Mouse (Mus musculus) T-cell, adult 2 months (primary cell): ENCODE data around the gene Naa35.
"Not testable (repeated sequence)": the region's sequence is repeated elsewhere in the genome, so short reads cannot be mapped to it uniquely, and the experiment has no call there.

Experiments
- DNase-seq: peaks from one replicate; pipeline ENCODE4 v3.0.0; 2022; ENCODE audit warnings: low spot score

The Naa35 gene

DNA sequence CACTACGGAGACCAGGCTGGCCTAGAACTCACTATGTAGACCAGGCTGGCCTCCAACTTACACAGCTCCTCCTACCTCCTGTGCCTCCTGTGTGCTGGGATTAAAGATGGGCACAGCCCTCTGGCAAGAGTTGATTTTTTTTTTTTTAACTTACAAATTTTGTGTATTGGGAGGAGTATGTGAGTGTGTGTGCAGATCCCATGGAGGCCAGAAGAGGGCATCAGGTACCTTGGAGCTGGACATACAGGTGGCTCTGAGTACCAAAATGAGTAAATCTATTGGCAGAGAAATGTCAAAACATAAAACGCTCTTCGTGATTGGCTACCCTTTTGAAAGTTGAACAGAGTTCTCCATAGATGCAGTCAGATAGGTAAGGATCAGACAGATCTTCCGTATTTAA is 4.1 kb upstream of the Naa35 start:
- DNase-seq, result no peak

GRCm38 (mm10) chr13:59584481-59584880 is 578 bp upstream of the Naa35 start:
- DNase-seq, result no peak

- peak; percentile 22 for DNase-seq
Measured at GRCm38 (mm10) chr13:59585648-59586005, 568 bp downstream of the Naa35 start.

DNA sequence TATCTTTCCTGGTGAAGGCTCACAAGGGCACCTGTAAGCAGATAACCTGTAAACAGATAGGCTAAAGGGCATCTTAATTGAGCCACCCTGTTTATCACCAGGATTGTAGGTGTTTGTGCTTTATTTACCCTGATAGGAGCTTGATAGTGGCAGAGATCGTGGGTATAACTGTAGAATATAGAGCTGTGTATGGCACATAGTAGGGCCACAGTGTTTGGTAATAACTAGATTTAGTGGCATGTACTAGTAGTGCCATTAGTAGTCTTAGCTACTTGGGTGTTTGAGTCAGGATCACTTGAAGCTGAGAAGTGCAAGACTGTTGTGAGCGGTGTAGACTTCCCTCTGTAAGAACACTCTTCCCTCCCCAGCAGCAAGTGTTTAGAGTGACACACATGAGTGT is 2.1 kb downstream of the Naa35 start:
- no peak for DNase-seq

GRCm38 (mm10) chr13:59589672-59590071 is 4.6 kb downstream of the Naa35 start:
- no peak for DNase-seq

DNA sequence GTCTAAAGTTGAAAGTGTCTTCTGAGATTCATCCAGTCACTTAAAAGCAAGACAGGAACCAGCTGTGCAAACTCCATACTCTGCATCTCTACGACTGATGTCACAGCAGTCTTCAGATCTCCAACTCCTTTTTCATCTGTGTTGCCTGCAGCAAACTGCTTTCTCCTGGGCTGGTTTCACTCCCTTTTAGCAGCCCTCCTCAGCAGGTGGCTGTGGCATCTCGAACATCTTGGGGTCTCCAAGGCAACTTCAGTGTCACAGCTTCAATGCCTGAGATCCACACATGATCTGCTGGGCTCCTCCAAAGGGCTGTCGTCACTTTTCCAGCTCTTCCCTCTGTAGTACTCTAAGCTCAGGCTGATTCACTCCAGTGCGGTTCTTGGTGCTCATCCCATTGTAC is 5.6 kb downstream of the Naa35 start:
- no peak for DNase-seq

GRCm38 (mm10) chr13:59592058-59592457 is 7.0 kb downstream of the Naa35 start:
- not testable (repeated sequence) for DNase-seq

DNA sequence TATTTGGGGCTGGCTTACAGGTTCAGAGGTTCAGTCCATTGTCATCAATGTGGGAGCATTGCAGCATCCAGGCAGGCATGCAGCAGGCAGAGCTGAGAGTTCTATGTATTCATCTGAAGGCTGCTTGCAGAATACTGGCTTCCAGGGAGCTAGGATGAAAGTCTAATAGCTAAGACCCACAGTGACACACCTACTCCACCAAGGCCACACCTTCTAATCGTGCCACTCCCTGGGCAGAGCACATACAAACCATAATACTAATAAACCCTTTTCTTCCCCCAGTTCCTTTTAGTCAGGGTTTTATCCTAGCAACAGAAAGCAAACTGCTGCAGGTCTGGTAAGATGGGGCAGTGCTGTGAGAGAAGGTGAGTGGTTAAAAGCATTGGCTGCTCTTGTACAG is 7.6 kb downstream of the Naa35 start:
- no peak for DNase-seq

- DNase-seq, result no peak
Measured at GRCm38 (mm10) chr13:59603096-59603495, 18.0 kb downstream of the Naa35 start.

- DNase-seq, result no peak
Measured at GRCm38 (mm10) chr13:59604511-59604910, 19.5 kb downstream of the Naa35 start.

- DNase-seq, result no peak
Measured at GRCm38 (mm10) chr13:59605221-59605922, 20.3 kb downstream of the Naa35 start.

- no peak for DNase-seq
Measured at GRCm38 (mm10) chr13:59609885-59610284, 24.8 kb downstream of the Naa35 start.

- no peak for DNase-seq
Measured at GRCm38 (mm10) chr13:59610437-59610836, 25.4 kb downstream of the Naa35 start.

GRCm38 (mm10) chr13:59613868-59614267 is 28.8 kb downstream of the Naa35 start:
- DNase-seq, result no peak

- DNase-seq, result no peak
Measured at GRCm38 (mm10) chr13:59615152-59615551, 30.1 kb downstream of the Naa35 start.

DNA sequence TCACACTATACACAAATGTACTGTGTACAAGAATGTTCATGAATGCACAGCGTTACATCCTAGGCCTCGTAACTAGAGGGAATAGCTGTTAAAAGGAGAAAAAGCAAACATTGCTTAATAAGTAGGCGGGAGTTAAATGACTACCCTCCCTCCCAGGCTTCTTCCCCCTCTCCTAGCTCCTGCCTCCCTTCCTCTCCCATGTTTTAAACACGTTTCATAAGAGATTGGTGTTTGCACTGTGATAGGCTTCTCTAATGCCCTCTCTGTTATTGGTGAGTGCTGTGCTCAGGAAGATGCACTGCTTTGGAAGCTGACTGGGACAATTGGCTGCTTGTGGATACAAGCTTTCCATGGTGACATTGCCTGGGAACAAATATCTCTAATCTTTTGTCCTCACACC is 30.5 kb downstream of the Naa35 start:
- no peak for DNase-seq

DNA sequence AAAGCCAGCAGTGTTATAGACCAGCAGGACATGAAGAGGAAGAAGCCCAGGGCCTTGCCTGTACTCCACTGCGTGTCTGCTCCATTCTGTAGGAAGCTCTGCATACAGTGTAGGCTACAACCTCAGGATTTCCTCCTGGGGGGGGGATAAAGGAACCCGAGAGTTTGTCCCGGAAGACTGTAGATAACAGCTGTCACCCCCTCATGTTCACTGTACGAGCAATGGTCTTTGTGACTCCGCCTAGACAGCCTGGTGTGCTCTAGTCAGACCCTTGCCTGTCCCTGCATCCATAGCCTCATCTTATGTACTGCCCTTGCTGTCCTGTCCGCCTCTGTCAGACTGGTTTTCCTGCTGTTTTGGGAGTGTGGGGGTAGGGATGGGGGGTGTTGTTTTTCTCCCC is 33.4 kb downstream of the Naa35 start:
- DNase-seq, result no peak

DNA sequence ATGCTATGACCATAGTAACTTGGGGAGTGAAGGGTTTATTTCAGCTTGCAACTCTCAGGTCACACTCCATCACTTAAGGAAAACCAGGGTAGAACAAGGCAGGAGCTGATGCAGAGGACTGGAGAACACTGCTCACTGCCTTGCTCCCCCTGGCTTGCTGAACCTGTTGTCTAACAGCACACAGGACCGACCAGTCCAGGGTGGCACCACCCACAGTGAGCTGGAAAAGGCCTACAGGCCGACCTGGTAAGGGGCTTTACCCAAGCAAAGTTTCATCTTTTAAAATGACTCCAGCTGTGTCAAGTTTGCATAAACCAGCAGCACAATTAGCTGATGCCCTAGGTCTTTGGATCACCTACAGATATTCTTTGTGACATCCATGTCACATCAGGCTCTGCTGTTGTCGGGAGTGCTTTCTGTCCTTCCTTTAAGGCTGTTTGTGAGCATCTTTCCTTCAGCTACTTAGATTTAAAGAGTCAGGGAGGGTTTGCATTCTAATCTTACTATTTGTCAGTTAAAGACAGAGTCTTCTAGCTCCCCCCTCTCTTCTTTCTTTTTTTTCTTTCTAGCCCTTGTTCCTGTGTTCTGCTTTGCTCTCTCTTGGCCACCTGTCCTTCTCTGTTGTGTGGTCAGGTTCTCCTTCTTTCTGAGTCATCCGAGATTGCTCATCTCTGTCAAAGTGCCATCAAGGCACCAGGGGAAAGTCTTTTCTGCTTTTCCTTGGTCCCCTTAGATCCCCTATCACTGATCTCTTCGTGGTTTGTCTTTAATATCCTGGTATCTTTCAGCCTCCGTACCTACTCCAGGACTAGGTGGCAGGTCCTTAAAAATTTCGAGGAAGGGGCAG is 36.8 kb downstream of the Naa35 start:
- DNase-seq, result no peak

DNA sequence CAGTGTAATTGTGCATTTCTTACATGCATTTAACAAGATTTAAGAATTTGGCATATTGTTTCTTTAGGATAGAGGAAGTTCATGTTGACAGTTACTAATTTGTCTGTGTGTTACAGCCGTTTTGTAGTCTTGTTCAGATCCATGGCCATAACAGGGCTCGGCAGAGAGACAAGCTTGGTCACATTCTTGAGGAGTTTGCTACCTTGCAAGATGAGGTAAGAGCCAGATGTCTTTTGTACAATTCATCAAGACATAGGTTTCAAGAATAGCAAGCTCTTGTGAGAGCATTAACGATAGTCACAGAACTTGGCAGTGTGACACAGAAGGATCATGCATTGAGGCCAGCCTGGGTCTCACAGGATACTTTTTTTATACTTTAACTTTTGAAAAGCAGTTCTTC is 39.3 kb downstream of the Naa35 start:
- DNase-seq, result no peak

DNA sequence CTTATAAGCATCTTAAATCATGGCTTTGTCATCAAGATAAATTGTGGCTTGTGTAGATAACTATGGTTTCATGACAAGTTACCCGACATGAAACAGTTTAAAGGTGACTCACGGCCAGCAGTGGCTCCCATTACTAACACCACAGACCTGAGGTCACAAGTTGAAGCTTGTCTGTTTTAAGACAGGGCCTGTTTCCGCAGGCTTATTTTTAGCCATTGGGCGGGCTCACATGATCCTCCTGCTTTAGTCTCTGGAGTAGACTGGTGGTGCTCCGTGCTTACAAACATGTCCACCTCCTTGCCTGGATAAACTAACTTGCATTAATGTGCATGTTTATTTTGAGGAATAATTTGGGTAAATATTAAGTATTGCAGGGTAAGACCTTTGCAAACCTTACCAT is 39.8 kb downstream of the Naa35 start:
- no peak for DNase-seq

DNA sequence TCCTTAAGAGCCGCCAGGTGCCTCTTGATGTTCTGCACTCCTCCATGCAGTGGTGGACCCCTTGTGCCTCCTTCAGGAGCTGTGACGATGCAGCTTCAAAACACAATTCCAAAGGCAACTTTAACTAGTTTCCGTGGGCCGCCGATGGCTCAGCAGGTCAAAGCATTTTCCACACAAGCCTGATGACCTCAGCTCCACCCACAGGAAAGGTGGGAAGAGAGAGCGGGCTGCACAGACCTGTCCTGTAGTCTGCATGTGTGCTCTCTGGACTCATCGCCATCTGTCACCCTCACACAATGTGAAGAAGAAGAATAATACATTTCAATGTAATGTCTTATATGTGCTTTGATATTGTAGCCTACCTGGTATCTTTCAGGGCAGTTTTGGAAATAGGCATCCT is 41.7 kb downstream of the Naa35 start:
- DNase-seq, result no peak

GRCm38 (mm10) chr13:59634637-59635036 is 49.6 kb downstream of the Naa35 start:
- no peak for DNase-seq

- DNase-seq, result no peak
Measured at GRCm38 (mm10) chr13:59637800-59638199, 52.7 kb downstream of the Naa35 start.
